Mouse (Mus musculus): ENCODE data around the gene Pcp2.

Gene Pcp2

GRCm38 (mm10) chr8:3625445-3625844 is at the start of gene Pcp2:
Gene Pcp2, minus strand, starts transcription at chr8:3625545.
- DNase-seq: no peak

DNA sequence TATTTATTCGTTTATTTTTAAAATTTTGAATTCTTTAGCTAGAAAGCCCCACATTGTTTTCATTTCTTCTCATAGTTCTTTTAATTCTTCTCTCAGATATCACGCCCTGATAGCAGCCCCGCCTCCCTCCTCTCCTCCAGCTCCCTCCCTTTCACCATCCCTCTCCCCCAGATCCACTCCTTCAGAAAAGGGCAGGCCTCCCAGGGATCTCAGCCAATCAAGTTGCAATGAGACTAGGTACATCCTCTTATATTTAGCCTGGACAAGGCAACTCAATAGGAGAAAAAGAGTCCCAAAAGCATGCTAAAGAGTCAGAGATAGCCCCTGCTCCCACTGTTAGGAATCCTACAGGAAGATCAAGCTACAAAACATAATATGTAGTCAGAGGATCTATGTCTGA is 49.3 kb upstream of the Pcp2 start:
- no peak for DNase-seq

DNA sequence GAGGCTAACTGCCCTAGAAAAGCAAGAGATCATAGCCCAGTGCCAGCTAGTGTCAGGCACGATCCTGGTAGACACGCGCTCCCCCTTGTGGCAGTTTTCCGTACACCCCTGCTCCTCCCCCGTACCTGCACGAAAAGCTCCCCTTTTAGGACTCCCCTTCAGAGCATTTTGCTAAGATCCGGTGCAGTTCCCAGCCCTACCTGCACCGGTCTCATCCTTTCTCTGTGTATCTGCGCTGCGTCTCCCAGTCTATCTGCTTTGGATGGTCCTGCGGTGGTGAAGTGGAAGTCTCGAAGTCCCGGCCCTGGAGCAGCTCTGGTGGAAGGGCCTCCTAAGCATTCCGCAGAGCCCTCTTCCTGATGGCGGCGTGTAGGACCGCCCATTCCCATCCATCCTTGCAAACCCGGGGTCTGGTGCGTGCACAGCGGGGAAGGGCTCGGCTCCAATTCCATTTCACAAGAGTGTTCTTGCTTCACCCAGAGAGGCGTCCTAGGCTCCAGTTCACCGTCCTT is 46.7 kb upstream of the Pcp2 start, which contains the start of gene Fcor:
Fcor (minus strand) TSS at position 383 of the 512 bp plus-strand sequence.
- peak; percentile 82 to 83 for DNase-seq

DNA sequence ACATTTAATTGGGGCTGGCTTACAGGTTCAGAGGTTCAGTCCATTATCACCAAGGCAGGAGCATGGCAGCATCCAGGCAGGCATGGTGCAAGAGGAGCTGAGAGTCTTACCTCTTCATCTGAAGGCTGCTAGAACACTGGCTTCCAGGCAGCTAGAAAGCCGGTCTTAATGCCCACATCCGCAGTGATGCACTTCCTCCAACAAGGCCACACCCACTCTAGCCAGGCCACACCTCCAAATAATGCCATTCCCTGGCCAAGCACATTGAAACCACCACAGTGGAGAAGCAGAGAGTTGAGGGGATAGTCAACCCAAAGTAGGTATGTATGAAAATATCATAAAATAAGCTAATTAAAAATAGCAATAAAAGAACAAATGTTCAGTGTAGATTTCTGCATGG is 45.0 kb upstream of the Pcp2 start:
- peak; percentile 51 to 69 for DNase-seq

GRCm38 (mm10) chr8:3665507-3665906 is 40.2 kb upstream of the Pcp2 start, which contains the start of gene Mcemp1:
Gene Mcemp1, plus strand, starts transcription at chr8:3665754.
- peak; percentile 28 to 39 for DNase-seq

DNA sequence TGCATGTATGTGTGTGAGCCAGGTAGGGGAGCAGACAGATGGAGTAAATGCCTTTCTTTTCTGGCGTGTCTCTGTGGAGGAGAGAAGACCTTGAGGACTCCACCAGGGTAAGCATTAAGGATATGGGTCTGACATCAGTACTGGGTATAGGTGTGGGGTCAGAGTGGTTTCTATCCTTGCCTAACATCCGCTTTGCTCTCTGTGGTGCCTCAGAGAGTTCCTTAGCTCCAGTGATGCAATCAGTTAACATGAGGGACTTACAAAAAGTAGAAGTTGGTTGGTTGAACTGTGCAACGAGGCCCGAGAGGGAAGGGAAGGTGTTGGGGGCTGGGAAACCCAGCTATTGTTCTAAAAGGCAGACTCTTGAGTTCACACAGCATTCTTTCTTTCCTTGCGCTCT is 39.1 kb upstream of the Pcp2 start:
- DNase-seq: peak; percentile 26 to 47

GRCm38 (mm10) chr8:3660889-3661288 is 35.5 kb upstream of the Pcp2 start:
- peak; percentile 36 for DNase-seq

GRCm38 (mm10) chr8:3656725-3657381 is 31.5 kb upstream of the Pcp2 start:
- no peak for DNase-seq

- no peak for DNase-seq
Observed at GRCm38 (mm10) chr8:3655526-3655925, 30.2 kb upstream of the Pcp2 start, which contains the start of gene Retn. Gene Retn, plus strand, starts transcription at chr8:3655770.

DNA sequence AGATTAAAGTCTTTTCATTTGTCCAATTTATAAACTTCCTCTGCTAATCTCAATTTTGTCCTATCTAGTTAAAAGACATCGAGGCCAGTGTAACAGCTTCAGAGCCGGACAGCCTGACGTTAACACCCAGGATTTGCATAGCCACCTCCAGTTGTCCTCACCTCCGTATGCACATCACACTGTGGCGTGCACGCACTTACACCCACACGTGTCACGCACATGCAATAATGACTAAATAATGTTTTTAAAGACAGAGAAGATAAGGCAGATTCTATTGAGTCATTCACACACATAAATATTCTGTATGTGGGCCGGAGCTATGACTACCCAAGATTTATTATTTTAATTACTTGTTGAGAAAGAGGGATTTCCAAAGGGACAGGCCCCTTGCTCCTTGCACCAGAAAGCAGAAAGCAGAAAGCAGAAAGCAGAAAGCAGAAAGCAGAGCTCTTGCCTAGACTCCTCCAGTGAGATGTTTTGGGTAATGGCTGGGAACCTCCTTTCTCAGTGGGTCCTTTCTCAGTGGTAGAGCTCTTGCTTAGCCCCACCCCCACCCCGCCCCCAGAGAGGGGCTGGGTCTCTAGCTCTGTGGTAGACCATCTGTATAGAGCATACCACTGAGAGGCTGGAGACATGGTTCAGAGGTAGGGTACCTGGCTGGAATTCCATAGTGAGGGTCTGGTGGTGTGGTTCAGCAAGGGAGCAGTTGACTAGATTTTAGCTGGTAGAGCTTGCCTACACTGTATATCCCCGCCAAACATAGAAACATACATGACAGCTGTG is 29.6 kb upstream of the Pcp2 start:
- no peak for DNase-seq

- DNase-seq: no peak
Observed at GRCm38 (mm10) chr8:3652845-3653244, 27.5 kb upstream of the Pcp2 start.

DNA sequence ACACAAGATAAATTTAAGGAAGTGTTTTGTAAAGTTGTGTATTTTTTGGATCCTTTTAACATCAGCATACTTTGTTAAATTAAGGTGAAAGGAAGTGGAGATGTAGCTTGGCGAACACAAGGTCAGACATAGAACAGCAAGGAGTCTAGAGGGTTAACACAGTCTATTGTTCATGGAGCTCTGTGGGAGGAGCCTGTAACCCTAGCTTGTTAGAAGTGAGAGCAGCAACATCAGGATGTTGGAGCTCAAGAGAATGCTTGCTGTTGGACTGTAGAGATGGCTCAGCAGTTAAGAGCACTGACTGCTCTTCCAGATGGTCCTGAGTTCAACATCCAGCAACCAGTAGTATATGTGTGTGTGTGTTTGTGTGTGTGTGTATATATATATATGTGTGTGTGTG is 23.6 kb upstream of the Pcp2 start:
- no peak for DNase-seq

DNA sequence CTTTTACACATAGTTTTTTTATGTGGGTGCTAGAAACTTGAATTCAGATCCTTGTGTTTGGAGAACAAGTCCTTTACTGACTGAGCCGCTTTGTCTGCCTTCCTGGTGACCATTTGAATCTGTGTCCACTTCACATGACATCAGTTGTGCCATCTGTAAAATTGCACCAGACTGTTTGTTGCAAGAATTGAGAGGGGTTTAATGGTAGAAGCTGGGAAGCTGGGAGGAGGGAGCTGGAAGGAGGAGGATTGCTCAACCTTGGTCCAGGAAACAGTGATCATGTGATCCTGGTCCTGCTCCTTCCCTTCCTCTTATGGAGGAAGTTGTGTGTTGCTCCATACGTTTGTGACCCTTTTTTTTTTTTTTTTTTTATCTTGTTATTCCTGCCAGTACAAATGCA is 22.9 kb upstream of the Pcp2 start:
- peak; percentile 48 to 49 for DNase-seq

DNA sequence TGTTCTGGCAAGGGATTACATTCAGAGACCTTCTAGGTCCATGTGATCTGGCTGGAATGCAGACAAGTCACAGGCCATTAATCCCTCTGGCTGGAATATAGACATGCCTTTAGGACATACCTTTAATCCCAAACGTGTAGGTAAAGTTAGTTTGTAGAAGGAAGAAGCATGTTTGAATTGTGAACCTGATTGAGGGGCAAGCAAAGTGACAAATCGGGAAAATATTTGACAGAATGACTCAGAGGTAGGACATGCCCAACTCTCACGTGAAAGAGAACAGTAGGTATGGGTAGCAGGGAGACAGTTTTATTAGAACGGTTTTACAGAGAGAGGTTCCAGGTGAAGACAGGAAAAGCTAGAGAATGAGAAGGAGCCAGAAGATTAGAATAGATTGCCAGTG is 22.2 kb upstream of the Pcp2 start:
- DNase-seq: no peak

- DNase-seq: no peak
Observed at GRCm38 (mm10) chr8:3646824-3647531, 21.6 kb upstream of the Pcp2 start.

- peak; percentile 81 to 86 for DNase-seq
Observed at GRCm38 (mm10) chr8:3645804-3646203, 20.5 kb upstream of the Pcp2 start.

GRCm38 (mm10) chr8:3631478-3631875 is 6.1 kb upstream of the Pcp2 start:
- peak; percentile 44 to 57 for DNase-seq

DNA sequence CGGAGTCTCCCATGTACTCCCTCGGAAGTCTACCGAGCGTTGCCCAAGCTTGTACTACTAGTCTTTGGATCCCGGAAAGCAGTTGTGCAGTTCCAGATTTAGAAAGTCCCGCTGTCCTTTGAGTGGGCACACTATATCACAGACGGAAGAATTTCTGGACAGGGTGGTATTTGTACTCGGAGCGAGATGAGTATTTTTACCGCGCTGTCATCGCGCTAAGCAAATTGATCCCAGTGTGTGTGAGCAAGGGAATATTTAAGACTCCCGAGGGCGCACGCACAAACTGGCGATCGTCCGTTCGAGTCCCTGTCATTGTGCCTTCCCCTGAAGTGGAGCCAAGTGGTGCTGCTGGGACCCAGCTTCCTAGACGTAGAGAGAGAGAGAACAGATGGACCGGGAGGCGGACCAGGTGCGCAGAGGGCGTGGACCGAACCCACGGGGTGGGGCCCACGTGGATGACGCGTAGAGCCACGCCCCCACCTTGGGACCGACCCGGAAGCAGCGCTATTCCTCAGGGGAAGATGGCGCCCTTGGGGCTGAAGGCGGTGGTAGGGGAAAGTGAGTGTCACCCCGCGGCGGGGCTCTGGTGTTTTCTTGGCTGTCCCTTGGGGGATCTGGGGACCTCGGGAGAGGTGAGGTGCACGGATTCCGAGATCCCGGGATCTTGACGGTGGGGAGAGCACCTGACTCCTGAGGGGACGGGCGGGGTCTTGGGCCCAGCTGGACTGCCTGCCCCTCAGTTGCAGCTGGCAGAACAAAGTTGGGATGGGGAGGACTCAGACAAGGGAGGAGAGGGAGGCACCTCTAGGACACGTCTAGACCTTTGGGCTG is 5.5 kb upstream of the Pcp2 start, which contains the start of gene Stxbp2:
Stxbp2 (plus strand) TSS at position 309 of the 831 bp plus-strand sequence.
- DNase-seq: peak; percentile 85 to 90

GRCm38 (mm10) chr8:3628014-3628413 is 2.7 kb upstream of the Pcp2 start:
- DNase-seq: no peak

GRCm38 (mm10) chr8:3626971-3627370 is 1.6 kb upstream of the Pcp2 start:
- no peak for DNase-seq

- DNase-seq: no peak
Observed at GRCm38 (mm10) chr8:3622119-3622518, 3.2 kb downstream of the Pcp2 start.

Data from lung, adult 18-20 months (tissue).